Mouse (Mus musculus): ENCODE results near the gene Klhl5.

The Klhl5 gene

DNA sequence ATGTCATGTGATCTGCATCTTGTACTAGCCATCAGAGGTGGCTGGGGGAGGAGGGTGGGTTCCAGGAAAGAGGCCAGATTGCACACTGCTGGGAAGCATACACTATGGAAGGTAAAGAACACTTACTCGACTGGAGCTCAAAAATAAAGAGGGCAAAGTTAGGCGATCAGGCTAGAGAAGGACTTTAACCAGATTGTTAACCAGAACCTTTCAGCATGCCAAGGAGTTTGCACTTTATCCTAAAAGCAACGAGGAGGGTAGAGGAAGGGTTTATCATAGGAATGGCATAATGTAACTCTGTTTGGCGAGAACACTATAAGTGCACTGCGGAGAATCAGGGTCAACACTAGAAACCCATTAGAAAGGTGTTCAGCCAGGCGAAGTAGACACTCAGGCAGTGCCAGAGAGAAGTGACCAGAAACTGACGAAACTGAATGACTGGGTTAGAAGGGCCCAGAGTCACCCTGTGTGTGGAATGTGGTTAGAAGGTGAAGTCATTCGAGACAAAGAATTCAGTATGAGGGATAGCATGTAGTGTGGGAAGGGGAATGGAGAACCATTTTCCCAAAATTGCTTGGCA, 43.1 kb downstream of the Klhl5 start:
- peak; percentile 19 to 61 for DNase-seq

DNA sequence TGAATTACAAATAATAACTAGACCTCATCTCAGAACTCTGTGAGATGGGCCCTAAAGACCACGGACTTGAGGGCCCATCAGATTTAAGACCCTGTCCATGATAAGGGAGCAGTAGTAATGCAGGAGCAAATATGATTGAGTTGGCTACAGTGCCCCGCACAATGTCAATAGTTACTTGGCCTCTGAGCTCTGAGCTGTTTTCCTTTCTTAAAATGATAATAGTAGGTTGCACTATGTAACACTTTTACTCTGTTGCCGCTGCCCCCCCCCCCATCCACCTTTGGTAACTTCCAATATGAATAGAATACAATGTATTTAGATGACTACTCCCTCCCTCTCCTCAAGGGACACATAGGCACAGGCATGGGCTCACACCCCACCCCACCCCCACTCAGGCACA, 43.9 kb downstream of the Klhl5 start:
- DNase-seq: no peak

DNA sequence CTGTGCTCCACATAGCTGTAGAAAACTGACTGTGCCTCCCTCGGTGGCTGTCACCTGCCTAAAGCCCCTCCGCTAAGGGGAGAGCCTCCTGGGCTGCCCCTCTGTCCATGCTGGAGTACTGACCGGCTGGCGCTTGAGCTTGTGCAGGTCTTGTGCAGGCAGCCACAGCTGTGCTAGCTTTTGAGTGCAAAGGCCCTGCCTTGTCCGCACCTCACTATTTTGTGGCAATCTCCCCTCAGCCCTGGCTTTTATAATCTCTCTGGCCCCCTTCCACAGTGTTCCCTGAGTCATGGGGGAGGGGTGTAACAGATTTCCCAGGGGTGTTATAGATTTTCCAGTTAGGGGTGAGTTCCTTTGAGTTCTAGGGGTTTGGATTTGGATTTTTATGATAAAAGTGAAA, 44.4 kb downstream of the Klhl5 start:
- DNase-seq: no peak

DNA sequence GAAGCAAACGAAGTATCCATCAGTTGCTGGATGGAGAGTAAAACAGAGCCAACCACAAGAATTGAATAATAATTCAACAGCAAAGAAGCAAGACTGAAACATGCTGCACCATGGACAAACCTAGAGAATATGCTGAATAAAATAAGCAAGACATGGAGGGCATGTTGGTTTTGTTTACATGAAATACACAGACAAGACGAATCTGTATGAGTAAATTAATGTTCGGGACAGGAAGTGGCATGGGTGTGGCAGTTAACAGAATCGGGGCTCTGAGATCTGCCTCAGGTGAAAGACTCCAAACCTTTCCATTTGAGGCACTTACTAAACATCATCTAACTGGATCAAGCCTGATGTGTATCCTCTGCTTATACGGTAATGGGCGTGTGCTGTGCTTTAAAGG, 46.9 kb downstream of the Klhl5 start:
- no peak for DNase-seq

DNA sequence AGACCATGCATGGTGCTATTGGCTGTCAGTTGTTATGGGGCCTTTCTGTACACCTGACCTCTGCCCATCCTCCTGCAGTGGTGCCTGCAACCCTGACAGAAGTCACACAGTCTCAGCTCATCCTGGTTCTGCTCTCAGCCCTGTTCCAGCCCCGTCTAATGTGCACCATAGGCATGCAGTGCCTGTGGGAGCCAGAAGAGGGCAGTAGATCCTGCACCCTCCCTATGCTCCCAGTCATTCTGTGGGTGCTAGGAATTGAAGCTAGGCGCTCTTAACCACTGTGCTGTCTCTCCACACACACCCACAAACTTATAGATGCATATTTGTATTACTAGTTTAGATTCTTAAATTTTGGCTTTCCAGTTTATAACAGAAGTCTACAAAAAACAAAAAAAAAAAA, 49.5 kb downstream of the Klhl5 start:
- DNase-seq: peak in 1 of 2 experiments; percentile 40

DNA sequence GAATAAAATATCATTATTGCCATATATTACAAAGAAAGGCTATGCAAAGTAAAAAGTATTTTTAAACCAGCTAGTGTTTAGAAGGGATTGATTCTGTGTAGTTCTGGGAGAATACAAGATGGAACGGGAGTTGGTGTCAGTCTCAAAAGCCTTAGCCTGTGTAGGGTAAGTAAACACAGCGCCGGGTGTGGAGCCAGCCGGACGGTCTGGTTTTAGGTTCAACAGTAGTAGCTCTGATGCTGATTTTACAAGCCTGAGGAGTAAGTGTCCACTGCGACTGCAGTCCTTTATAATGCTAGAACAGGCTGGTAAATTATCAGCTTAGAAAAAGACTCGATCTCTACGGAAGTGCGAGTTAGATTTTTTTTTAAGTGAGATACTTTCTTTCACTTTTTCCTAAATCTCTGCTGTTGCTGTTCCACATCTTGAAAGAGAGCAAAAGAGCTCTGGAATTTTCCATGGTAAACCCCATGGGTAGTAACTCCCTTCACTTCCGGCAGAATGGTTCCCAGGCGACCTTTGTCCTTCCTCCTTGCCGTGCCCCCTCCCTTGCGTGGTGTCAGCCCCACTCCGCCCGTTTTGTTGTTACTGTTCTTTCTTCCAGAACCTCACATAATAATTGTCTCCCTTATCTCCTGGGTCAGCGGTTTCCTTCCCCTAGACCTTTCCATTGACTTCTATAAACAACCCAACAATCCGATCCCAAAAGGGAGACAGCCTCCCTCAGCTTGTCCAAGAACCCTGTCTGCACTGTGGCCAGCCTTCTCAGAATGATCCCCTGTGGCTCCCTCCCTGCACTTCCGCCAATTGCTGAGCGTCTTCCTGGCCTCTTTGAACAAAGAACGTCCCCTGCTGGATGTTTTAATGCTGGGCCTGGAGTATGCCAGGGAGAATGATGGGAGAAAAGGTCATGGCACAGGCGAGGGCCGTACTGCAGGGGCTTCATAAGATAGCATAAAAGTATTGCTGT, 50.4 kb downstream of the Klhl5 start:
- DNase-seq: peak; percentile 83 to 84

DNA sequence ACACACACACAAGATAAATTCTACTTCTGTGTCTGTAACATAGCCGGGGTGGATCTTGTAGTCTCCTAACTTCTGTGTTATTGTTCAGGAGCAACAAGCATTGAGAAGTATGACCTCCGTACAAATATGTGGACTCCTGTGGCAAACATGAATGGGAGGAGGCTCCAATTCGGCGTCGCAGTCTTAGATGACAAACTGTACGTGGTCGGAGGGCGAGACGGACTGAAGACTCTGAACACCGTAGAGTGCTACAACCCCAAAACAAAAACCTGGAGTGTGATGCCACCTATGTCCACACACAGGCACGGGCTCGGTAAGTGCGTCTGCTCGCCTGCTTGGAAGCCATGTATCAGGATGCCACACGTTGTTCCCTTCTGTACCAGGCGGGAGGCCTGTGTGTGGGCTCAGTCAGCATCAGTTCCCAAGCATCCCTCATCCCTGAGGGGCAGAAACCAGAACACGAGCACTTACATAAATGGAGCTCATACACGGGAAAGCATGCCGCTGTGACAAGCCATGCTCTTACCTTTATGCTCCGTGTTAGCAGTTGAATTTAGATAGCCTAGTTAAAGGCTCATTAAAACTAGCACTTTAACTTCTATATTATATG, 51.5 kb downstream of the Klhl5 start:
- DNase-seq: no peak

DNA sequence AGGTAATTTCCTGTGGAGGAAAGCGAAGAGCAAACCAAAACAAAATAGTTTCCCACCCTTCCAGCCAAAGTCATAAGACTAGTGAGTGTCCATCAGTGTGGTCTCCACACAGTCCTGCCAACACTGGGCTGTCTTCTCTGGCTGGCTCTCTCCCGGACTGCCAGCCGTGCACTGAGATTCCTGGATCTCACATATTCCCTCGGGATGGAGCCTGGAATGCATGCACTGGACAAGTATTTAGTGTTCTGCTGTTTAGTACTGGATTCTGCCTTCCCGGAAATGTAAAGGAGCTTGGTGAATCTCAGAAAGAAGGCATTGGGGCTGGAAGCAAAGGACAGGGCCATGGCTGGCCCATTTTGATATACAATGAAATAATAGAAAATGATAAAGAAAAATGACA, 55.7 kb downstream of the Klhl5 start:
- DNase-seq: no peak

DNA sequence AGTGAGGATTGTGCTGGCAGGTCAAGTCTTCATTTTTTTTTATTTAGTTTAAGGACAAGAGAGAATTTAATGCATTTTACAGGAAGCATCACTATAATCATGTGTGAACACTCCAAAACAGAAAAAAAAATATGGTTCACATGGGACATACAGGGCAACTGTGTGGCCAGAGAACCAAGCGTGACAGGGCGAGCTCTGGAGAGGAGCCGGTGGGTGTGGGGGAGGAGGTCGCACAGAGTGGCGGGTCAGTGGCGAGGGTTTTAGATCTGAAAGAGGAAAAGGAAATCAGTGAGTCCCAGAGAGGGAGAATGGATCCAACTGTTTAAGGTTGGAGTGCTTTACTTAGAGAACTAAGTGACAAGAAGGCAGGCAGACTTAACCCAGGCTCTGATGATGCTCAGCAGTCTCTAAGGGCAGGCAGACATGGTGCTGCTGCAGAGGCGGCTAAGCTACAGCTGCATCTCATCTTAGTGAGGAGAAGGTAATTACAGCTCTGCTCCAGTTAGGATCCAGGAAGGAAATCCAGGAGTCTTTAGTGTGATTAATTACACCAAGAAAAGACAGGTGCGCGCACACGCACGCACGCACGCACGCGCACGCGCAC, 56.3 kb downstream of the Klhl5 start:
- no peak for DNase-seq

DNA sequence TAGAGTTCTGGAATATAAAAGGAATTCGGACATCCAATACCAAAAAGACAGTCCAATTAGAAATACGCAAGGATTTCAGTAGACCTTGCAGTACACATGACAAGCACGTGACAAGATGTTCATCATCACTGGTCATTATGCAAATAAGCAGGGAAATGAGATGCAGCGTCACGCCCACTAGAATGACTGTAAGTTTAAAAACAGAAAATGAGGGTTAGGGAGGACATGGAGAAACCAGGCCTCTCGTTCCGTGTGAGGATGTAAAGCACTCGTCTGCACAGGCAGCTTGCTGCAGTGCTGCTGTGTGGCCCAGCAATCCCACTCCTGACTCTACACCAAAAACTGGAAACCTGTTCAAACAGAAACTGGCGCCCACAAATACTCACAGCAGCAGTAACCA, 62.9 kb downstream of the Klhl5 start:
- no peak for DNase-seq

DNA sequence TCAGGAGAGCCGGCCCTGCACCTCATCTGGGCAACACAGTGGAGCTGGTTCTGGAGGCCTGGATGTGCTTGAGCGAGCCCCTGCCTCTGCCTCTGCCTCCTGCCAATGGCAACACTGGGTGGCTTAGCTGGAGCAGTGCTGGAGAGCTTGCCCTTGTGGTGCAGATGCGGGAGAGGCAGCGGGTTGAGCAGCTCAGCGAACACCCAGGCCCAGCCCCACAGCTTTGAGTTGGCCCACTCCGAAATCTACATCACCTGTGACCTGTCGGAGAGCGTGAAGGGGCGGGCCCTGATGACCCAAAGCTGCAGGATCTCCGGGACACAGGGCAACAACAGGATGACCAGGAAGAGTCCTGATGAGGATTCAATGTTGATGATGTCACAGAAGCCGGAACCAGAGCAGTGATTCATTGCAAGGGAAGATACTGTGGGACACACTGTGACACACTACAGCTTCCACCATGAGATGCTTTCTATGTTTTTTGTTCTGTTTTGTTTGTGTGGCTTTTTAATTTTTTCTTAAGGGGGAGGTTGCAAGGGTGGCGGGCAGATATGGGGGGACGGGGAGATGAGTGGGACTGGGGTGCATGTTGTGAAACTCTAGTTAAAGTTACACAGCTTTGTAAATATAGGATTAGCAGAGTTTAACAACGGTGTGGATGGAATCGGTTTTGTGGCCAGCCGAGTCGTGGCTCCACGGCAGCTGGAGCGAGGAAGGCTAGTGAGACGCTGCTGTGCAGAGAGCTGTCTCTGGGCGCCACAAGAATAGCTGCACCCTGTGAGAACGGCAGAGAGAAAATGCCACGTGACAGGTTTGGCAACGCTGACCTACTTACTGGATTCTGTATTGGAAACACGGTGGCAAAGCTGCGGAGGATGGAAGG, 67.9 kb downstream of the Klhl5 start:
- DNase-seq: peak in 1 of 2 experiments; percentile 14

DNA sequence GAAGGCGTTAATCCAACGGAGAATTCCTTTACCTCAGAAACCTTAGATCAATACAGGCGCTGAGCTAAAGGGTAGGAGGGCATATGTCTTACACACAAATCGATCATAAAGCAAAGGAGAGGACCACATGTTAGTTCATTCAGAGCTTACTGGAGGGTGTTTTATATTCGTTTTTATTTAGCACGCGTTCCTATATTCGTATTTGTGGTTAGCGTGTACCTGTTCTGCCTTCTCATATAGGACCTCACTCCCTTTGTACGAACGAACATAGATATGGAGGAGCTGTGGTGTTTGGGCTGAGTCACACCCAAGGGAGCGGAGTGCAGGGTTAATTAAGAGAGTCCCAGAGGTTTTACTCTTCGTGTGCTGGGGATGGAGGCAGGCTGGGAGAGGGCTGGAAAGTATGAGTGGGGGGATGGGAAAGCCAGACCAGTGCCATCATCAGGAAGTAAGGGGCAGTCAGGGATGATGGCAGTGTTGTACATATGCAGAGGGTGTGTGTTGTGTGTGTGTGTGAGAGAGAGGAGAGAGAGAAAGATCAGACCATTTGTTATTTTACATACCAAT, 68.7 kb downstream of the Klhl5 start:
- no peak for DNase-seq

DNA sequence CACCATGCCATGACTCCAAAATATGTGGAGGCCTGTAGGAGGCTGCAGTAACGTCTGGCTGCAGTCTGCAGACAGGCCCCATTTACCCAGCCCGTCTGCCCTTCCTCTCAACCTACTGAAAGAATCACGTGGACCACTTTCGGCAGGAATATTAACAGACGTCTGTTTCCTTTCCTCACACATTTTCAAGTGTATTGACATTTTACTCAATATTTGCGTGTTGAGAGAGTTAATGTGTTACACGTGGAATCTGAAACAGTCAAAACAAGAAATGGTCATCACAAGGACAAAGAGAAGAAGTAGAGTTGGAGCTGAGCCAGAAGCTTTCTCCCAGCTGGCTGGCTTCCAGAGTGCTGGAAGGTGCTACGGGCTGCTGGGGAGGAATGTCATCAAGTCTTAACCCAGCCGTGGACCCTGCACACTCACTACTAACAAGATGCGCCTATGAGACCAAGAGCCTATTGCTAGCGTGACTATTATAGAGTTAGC, 69.7 kb downstream of the Klhl5 start:
- peak; percentile 71 to 77 for DNase-seq

DNA sequence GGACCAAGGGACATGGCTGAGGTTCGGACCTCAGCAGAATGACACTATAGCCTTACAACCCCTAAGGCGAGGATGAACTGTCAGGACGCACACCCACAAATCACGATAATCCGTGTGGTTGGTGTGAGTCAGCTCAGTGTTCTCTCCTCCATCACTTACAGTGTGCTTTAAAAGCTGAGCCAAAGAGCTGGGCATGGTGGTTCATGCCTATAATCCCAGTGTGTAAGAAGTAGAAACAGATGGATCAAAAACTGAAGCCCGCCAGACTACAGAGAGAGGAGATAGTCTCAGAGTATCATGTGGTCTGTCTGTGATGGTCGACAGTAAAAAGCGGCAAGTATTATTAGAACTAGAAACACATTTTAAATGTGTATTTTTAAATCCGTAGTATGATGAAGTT, 71.1 kb downstream of the Klhl5 start:
- DNase-seq: no peak

DNA sequence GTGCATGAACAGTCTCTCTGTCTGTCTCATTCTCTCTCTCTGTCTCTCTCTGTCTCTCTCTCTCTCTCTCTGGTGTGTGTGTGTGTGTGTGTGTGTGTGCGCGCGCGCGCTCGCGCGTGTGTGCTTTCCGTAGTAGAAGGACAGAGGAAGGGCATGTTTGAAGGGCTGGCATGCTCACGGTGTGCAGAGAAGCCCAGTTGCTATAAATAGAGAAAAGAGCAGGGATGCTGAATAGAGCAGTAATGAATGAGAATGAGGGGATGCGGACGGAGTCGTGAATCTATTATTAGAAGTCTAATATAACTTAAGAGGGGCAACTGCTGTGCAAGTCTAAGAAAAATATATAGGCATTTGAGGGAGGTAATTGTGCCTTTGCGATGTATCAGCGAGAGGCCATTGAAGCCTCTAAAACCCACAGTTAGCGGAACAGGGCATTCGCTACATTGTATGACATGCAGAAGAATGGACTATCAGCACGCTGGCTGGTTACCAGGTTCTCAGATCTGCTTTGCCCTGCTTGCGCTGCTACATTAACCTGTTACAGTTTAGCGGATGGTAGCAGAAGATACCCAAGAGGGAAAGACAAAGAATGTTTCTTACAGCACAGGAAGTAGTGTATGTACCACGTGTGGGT, 73.9 kb downstream of the Klhl5 start:
- DNase-seq: no peak

DNA sequence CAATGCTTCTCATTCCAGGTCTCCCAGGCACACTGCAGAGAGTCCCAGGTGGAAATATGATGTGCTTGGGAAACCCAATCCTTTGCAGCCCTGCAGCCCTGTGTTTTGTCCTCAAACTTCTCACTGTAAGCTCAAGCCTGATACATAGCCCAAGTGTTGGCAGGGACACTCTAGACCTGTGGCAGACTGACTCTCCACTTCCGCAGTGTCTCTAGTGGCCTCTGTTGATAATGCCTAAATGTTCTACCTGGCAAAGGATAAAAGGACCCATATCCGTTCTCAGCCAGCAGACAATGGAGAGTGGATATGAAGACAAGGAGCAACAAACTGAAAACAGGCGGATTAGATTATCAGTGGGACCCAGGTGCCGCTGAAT, 74.4 kb downstream of the Klhl5 start:
- DNase-seq: no peak

DNA sequence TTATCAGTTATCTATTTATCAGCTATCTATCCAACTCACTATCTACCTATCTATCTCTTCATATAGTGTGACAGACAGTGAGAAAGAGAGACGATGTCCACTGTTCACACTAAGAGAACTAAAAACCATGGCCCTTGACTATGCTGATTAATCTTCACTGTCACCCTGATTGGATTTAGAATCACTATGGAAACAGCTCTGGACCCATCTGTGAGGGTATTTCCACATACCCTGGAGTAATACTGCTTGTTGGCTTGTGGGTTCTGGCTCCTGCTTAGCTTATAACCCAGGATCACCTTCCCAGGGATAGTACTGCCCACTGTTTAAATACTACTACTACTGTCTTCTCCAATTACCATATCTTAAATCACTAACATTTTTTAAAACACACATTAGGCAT, 74.9 kb downstream of the Klhl5 start:
- DNase-seq: no peak

DNA sequence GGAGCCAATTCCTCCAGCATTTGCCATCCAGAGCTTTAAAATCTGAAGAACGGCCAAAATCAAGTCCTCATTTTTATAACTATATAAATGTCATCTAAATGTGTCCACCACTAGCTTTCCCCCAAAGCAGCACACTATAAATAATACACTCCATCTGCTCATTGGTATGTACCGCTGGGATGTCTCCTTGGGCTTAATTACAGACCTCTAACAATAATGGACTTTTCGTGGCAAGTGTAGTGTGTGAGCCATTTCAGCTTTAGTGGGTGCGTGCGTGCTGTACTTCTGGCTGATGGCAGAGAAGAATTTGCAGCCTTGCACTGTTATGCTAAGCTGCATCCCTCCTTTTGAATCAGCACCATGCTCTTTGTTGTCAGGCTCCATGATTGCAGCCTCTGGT, 84.3 kb downstream of the Klhl5 start:
- DNase-seq: no peak

DNA sequence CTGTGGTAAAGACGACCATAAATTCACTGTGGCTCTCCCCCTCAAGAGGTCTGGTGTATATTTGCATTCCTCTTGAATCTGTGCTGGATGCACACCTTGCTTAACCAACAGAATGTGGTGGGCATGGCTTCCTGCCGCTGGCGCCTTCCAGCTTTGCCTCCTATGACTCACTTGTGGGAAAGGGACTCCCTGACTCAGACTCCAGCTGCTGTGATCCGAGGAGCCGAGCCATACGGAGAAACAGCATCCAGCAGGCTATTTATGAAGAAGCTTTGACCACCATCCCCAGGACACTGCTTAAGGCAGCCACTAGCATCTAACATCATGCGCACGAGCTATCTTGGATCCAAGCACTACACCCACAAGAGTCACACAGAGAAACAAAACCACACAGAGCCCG, 87.1 kb downstream of the Klhl5 start:
- no peak for DNase-seq

DNA sequence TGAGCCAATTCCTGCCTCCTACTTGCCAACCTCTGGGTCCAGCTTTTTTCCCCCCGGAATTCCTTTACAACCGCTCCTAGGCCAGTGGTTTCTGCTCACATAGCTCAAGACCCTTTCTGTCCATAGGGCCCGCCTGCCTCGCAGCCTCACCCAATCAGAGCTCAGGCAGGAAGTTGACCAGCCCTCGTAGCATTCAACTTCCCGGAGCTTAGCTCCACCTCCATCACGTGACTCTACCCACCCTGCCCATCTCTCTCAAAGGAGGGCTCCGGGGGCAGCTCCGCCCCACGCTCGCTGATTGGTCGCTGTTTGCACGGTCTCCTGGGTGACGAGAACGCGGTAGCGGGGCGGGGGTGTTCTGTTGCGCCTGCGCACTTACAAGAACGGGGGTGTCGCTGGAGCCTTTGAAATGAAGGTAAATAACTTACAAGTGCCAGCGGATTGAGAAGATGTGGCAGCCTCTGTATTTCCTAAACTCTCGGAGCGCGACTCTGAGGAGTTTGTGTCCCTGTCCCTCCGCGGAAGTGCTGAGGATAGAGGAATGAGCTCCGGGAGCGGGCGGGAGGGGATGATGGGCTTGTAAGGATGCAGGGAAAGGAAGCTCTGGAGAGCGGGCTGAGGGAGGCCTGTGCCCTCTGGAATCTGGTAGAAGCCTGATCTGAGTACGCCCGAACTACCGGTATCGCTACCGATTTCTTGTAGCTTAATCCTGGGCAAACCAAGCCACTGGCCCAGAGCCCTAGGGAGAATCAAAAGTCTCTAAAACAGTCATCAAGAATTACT, 92.2 kb downstream of the Klhl5 start, which contains the start of gene Wdr19:
Gene Wdr19, plus strand, starts transcription at position 351 of the 783 bp plus-strand sequence.
- peak; percentile 99 to 100 for DNase-seq

DNA sequence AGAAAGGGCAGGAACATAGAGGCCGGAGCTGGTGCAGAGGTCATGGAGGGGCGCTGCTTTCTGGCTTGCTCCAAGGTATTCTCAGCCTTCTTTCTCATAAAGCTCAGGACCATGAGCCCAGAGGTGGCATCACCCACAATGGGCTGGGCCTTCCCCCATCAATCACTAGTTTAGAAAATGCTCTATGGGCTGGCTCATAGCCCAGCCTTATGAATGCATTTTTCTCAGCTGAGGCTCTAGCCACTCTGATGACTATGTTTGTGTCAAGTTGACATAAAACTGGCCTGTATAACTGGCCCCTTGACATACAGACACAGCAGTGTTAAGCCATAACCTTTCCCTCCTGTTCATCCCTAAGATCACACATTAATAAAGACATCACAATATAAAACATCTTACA, 97.4 kb downstream of the Klhl5 start:
- no peak for DNase-seq

All from kidney, adult 8-10 months (tissue).